Mouse (Mus musculus) testis, adult 10 weeks (tissue): ENCODE results near the gene Lpar5. TPM values are rescaled to one million over a fixed set of nuclear protein-coding genes. Genes with fewer than 3 reads are reported as not detected.

Experiments used
- polyA plus RNA-seq: library from polyadenylated mRNA; stranded (reverse); fragments of 350-450 nt; fragmentation: Illumina TruSeq; extraction: RNeasy Lipid Tissue Mini Kit (QIAGEN cat#74804); gene quantifications from one replicate; pipeline ENCODE4 v1.2.3, GENCODE M21; 2014; ENCODE audit warnings: low read depth, low replicate concordance

Lpar5 gene
- not detected for polyA plus RNA-seq

DNA sequence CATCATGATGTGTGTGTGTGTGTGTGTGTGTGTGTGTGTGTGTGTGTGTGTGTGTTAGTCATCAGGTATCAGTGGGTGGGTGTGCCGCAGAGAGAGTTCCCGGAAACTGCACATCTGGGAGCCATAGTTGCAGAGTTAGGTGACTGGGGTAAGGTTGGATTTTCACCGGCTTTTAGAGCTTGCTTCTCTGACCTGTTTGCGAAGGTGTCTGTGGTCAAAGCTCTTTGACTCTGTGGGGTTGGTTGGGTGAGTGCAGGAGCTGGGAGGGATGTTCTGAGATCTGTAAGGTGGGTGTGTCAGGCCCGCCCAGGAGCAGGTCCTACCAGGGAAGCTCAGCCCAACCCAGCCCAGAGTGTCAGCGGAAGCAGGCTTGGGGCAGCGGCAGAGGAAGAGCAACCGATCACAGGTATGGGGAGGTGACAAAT lies at the start of gene Lpar5:
Gene Lpar5, plus strand, starts transcription at position 350 of the 425 bp plus-strand sequence.

DNA sequence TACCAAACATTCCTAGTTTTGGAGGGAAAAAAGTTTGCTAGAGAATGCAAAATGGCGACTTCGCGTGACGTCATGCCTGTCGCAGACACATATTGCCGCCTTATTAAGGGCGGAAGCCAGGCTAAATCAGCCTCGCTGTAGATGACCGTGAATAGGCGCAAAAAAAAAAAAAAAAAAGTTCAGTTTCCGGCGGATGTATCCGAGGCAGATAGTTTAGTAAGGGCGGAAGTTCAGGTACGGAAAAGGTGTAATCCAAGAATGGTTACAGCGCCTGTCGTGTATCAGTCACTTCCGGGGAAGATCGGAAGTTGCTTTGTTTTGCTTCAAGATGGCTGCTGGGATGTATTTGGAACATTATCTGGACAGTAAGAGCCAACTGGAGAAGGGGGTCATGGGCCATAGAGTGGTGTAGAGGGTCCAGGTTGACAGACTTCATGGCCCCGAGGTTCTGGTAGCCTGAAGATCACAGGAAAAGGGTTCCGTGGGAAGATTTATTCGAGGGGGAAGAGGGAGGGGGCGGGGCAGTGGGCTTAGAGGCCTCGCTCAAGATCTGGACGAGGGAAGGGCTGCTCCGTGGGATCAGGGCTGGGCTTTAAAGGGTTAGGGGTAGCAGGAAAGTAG lies 28.1 kb upstream of the Lpar5 start, which contains the start of gene Ing4:
Gene Ing4, plus strand, starts transcription at position 228 of the 621 bp plus-strand sequence.

DNA sequence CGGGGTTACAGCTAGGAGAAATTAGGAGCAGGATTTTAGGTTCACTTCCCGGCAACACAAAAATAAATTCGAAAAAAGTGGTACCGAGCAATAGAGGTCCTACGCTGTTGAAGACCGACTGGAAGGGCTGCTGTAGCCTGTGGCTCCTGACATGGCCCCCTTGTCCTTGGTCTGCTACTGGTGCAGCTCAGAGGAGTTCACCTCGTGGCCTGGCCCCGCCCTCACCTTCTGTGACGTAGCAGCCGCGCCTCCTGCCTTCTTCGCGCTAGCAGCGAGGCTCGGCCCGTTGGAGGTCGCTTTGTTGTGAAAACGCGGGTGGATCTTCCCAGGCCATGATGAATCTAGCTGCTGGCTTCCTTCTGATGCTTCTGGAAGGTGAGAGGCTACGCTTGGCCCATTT lies 18.0 kb upstream of the Lpar5 start, which contains the start of gene Acrbp:
Gene Acrbp, plus strand, starts transcription at position 12 of the 400 bp plus-strand sequence.

DNA sequence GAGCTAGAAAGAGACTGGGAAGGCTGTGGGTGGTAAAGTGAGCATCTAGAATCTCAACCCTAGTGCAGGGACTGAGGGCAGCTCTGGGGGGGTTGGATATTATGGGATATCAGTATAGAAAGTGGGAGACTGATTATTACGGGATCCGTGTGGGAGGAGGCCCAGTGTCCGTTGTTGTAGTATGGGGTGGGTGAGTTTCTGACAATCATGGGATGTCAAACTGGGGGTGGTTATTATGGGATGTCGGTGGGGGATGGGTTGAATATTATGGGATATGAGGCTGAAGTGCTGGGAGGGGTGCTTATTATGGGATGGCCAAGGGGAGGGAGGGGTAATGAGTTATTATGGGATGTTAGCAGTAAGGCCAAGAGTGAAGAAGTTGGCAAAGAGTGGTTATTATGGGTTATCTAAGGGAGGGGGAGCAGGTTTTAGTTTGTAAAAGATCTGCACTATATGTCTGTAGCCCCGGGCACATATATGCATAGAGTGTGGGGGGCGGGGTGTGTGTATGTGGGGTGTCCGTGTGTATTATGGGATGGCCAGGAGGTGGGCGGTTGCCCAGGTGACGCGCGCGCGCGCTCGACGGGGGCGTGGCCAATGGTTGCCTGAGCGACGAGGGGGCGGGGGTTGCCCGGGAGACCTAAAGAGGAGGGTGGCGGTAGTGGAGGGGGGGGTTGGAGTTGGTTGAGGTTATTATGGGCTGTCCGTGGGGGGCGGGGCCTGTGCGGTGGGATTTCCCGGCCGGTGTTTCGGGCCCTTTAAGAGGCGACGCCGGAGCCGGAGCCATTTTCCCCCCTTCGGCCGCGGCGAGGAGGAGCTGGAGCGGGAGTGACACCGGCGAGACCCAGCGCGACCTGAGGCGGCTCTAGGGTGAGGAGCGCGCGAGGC lies 27.9 kb downstream of the Lpar5 start, which contains the start of gene Chd4:
Gene Chd4, plus strand, starts transcription at position 591 of the 888 bp plus-strand sequence.

DNA sequence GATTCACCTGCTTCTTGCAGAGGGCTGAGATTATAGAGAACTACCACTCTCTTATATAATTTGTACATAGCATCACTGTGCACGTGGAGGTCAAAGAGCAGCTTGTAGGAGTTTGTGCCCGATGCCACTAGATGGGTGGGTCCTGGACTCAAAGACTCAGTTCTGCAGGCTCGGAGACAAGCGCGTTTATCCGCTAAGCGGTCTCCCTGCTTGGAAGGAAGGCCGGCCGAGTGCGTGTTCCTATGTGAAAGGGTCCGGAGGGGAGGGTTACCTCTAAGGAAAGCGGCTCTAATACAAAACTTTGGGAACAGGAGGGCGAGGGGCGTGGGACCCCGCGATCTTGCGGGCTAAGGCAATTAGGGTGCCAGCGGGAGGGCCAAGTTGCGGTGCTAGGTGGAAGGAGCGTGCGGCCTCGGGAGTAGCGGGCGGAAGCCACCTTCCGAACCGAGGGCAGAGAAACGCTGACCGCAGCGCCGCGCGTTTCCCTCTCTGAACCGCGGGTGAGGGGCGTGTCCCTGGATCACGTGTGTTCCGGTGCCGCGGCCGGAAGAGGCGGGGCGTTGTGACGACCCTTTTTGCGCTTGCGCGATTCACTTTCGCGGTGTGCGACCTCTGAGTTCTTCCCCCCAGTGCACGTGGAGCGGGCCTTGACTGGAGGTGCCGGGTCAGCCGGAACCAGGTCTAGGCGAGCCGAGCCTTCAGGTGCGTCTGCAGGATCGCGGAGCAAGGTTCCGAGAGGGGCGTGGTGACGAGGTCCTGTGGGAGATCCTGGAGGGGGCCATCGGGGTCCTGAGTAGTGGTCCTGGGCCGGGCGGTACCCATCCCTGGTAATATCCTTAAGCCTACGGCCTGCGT lies 63.8 kb downstream of the Lpar5 start, which contains the start of gene Nop2:
Gene Nop2, plus strand, starts transcription at position 608 of the 855 bp plus-strand sequence.

Other genes with a start within 250 kb of the Lpar5 start
- gene Usp5, start 238.4 kb upstream of the Lpar5 start, polyA plus RNA-seq = 18.4 TPM
- 62.1 TPM for gene Cdca3, start 238.4 kb upstream of the Lpar5 start, polyA plus RNA-seq
- gene Gnb3, start 227.6 kb upstream of the Lpar5 start, polyA plus RNA-seq = not detected
- not detected for gene P3h3, start 210.2 kb upstream of the Lpar5 start, polyA plus RNA-seq
- gene Gpr162, start 203.9 kb upstream of the Lpar5 start, polyA plus RNA-seq = 0.39 TPM
- gene Cd4, start 179.7 kb upstream of the Lpar5 start, polyA plus RNA-seq = 0.28 TPM
- not detected for gene Lag3, start 156.2 kb upstream of the Lpar5 start, polyA plus RNA-seq
- 19.0 TPM for gene Ptms, start 147.8 kb upstream of the Lpar5 start, polyA plus RNA-seq
- 2.7 TPM for gene Mlf2, start 136.5 kb upstream of the Lpar5 start, polyA plus RNA-seq
- gene Cops7a, start 102.4 kb upstream of the Lpar5 start, polyA plus RNA-seq = 36.9 TPM
- gene Pianp, start 71.2 kb upstream of the Lpar5 start, polyA plus RNA-seq = not detected
- gene Zfp384, start 58.8 kb upstream of the Lpar5 start, polyA plus RNA-seq = 25.2 TPM
- gene Ing4, start 28.2 kb upstream of the Lpar5 start, polyA plus RNA-seq = 3.7 TPM
- 113 TPM for gene Acrbp, start 18.2 kb upstream of the Lpar5 start, polyA plus RNA-seq
- 85.2 TPM for gene Chd4, start 28.1 kb downstream of the Lpar5 start, polyA plus RNA-seq
- gene Nop2, start 64.0 kb downstream of the Lpar5 start, polyA plus RNA-seq = 3.4 TPM
- gene Iffo1, start 77.3 kb downstream of the Lpar5 start, polyA plus RNA-seq = 9.8 TPM
- gene Gapdh, start 98.5 kb downstream of the Lpar5 start, polyA plus RNA-seq = 17.5 TPM
- gene Ncapd2, start 123.8 kb downstream of the Lpar5 start, polyA plus RNA-seq = 20.1 TPM
- gene Mrpl51, start 123.9 kb downstream of the Lpar5 start, polyA plus RNA-seq = 192 TPM
- gene Vamp1, start 147.6 kb downstream of the Lpar5 start, polyA plus RNA-seq = 5.9 TPM
- 0.94 TPM for gene Tapbpl, start 163.9 kb downstream of the Lpar5 start, polyA plus RNA-seq
- gene Cd27, start 169.1 kb downstream of the Lpar5 start, polyA plus RNA-seq = not detected
- 31.4 TPM for gene Tuba3a, start 218.1 kb downstream of the Lpar5 start, polyA plus RNA-seq
- 0.22 TPM for gene Ltbr, start 246.0 kb downstream of the Lpar5 start, polyA plus RNA-seq